21 mouse cellular contexts compared by ENCODE assay signal in genomic region chr8:81792649-81793048, GRCm38 (mm10).
DNase-seq lines count a peak whose midpoint lies in the region; ATAC-seq and TF ChIP-seq lines count a peak whose summit lies in the region.
"Had no signal": no experiment of that assay in that cellular context is flagged by ENCODE, and none has a peak within 500 bp of the region (broad histone marks: within the 10 kb centered on the region; RNA-seq: fewer than 3 reads in every experiment).

No protein-coding gene starts in this region.

- H3K4me1 ChIP-seq in hindbrain, embryonic 12.5 days, result no peaks in the 10 kb centered on the region
- no peaks in the 10 kb centered on the region for H3K4me1 ChIP-seq in hindbrain, embryonic 14.5 days (replicated peaks; ENCODE audit: control insufficient read depth, insufficient read depth, low read length)
- H3K4me1 ChIP-seq in CH12.LX (ENCODE audit: control insufficient read depth in 1 of 2, insufficient read depth in 2 of 2), result peaks cover 8 to 36% of the 10 kb centered on the region in 2 experiments; a peak in 3 of 4 replicates
- H3K4me1 ChIP-seq: embryonic facial prominence, embryonic 10.5 days; embryonic facial prominence, embryonic 12.5 days had no signal

- H3K27me3 ChIP-seq in hindbrain, embryonic 12.5 days, result no peaks in the 10 kb centered on the region
- no peaks in the 10 kb centered on the region for H3K27me3 ChIP-seq in hindbrain, embryonic 14.5 days (ENCODE audit: control insufficient read depth, insufficient read depth, low read length)
- H3K27me3 ChIP-seq in CH12.LX (replicated peaks), result no peaks in the 10 kb centered on the region
- H3K27me3 ChIP-seq: embryonic facial prominence, embryonic 12.5 days; Patski had no signal

- H3K4me3 ChIP-seq in hindbrain, embryonic 12.5 days, result no peak overlapping the region
- no peak overlapping the region for H3K4me3 ChIP-seq in hindbrain, embryonic 14.5 days (replicated peaks; ENCODE audit: low read length)
- H3K4me3 ChIP-seq in CH12.LX (replicated peaks in 1 of 3; ENCODE audit: low read depth in 2 of 3, low read length in 2 of 3, poor library complexity in 1 of 3), result no peak overlapping the region
- H3K4me3 ChIP-seq: embryonic facial prominence, embryonic 10.5 days; embryonic facial prominence, embryonic 12.5 days had no signal

- no peaks in the 10 kb centered on the region for H3K79me2 ChIP-seq in CH12.LX (replicated peaks; ENCODE audit: control insufficient read depth, extremely low read depth, insufficient read depth, poor library complexity, severe bottlenecking)

- no peak for TF ChIP-seq CTCF in CH12.LX (conservative IDR thresholded peaks at IDR 0.05 in 1 of 2, IDR thresholded peaks at IDR 0.05 in 1 of 2; ENCODE audit: low read depth in 2 of 2, low read length in 2 of 2)

- H3K9ac ChIP-seq in hindbrain, embryonic 12.5 days, result no peak overlapping the region
- H3K9ac ChIP-seq in hindbrain, embryonic 14.5 days, result no peak overlapping the region
- no peak overlapping the region for H3K9ac ChIP-seq in CH12.LX (ENCODE audit: insufficient read depth, low read depth)
- H3K9ac ChIP-seq: embryonic facial prominence, embryonic 12.5 days had no signal

- no peak for ATAC-seq in hindbrain, embryonic 12.5 days (ENCODE audit: low FRiP score)
- ATAC-seq in hindbrain, embryonic 14.5 days (ENCODE audit: low FRiP score), result no peak
- ATAC-seq in inflammation-experienced regulatory T-cells, adult 6 months, result peak; percentile 15
- ATAC-seq: activated CD4-positive, CD25-positive, alpha-beta regulatory T cell, adult 4 months; forebrain, embryonic 14.5 days; forebrain, embryonic 16.5 days; Patski had no signal

- in situ Hi-C loops in CH12.LX (cut with MboI; ENCODE audit: low pct_ligation_motif_present, low pct_unique_long_range_greater_than_20kb, low sequenced_read_pairs), result no loop called here

- 0 out of 2 replicates have a peak overlapping the region, but pooled peaks have one; percentile 7 for H3K27ac ChIP-seq in hindbrain, embryonic 12.5 days
- no peak overlapping the region for H3K27ac ChIP-seq in hindbrain, embryonic 14.5 days
- H3K27ac ChIP-seq in CH12.LX (ENCODE audit: insufficient read depth, low read depth), result peak overlapping the region; percentile 49
- H3K27ac ChIP-seq: embryonic facial prominence, embryonic 10.5 days; embryonic facial prominence, embryonic 12.5 days had no signal

- no peaks in the 10 kb centered on the region for H3K9me3 ChIP-seq in hindbrain, embryonic 12.5 days (replicated peaks)
- no peaks in the 10 kb centered on the region for H3K9me3 ChIP-seq in hindbrain, embryonic 14.5 days (ENCODE audit: control insufficient read depth, low read length)
- no peaks in the 10 kb centered on the region for H3K9me3 ChIP-seq in CH12.LX (replicated peaks; ENCODE audit: low read length)
- H3K9me3 ChIP-seq: embryonic facial prominence, embryonic 10.5 days; embryonic facial prominence, embryonic 12.5 days had no signal

- no peaks in the 10 kb centered on the region for H3K36me3 ChIP-seq in hindbrain, embryonic 12.5 days
- H3K36me3 ChIP-seq in hindbrain, embryonic 14.5 days (replicated peaks; ENCODE audit: control insufficient read depth, insufficient read depth), result no peaks in the 10 kb centered on the region
- no peaks in the 10 kb centered on the region for H3K36me3 ChIP-seq in CH12.LX (replicated peaks in 1 of 2; ENCODE audit: control insufficient read depth in 1 of 2, insufficient read depth in 1 of 2, low read length in 1 of 2)
- H3K36me3 ChIP-seq: embryonic facial prominence, embryonic 10.5 days; embryonic facial prominence, embryonic 12.5 days had no signal

- TF ChIP-seq POLR2A in CH12.LX (IDR thresholded peaks at IDR 0.05; ENCODE audit: low read depth, low read length), result no peak

- DNase-seq in hindbrain, embryonic 14.5 days (ENCODE audit: low spot score), result no peak
- peak; percentile 84 for DNase-seq in CH12.LX (ENCODE audit: extremely low read depth)
- DNase-seq in kidney, adult 9 months, result no peak
- no peak for DNase-seq in spleen, postnatal 10 days (ENCODE audit: low spot score in 2 of 2)
- no peak for DNase-seq in kidney, postnatal 10 days
- DNase-seq: adrenal gland, adult 8-10 months; adrenal gland, postnatal 14 days; adrenal gland, postnatal 36 days; cerebellum, adult 11-12 months; cerebellum, adult 2 months; cerebellum, adult 9-10 months; cerebellum, postnatal 10 days; cerebellum, postnatal 25 days had no signal

- peak; percentile 94 for TF ChIP-seq EP300 in CH12.LX (IDR thresholded peaks at IDR 0.05; ENCODE audit: low read length)

- dilution Hi-C loops in CH12.LX (cut with MboI; ENCODE audit: extremely low pct_ligation_motif_present, extremely low pct_unique_long_range_greater_than_20kb, low sequenced_read_pairs), result no loop called here

- no peak; the same call in 1 of the 2 replicates for TF ChIP-seq RAD21 in CH12.LX (IDR thresholded peaks at IDR 0.05; ENCODE audit: low read depth, low read length)

- no peak overlapping the region for H3K4me2 ChIP-seq in hindbrain, embryonic 12.5 days (replicated peaks)
- H3K4me2 ChIP-seq in hindbrain, embryonic 14.5 days (replicated peaks), result no peak overlapping the region
- H3K4me2 ChIP-seq in CH12.LX (ENCODE audit: insufficient read depth, low read depth, poor library complexity, severe bottlenecking), result peak overlapping the region; percentile 46
- H3K4me2 ChIP-seq: embryonic facial prominence, embryonic 12.5 days had no signal

- 76% methylated on average over 5 of the region's 5 CpGs for WGBS in hindbrain, embryonic 12.5 days
- WGBS in hindbrain, embryonic 14.5 days, result 60% methylated on average over 5 of the region's 5 CpGs

TF ChIP-seq in CH12.LX, 34 proteins besides CTCF, POLR2A, EP300 and RAD21:
- TF ChIP-seq ZKSCAN1 (IDR thresholded peaks at IDR 0.05; ENCODE audit: borderline replicate concordance, low read depth, low read length) (no peak), ZC3H11A (IDR thresholded peaks at IDR 0.05; ENCODE audit: low read depth, low read length) (no peak), MYC (IDR thresholded peaks at IDR 0.05; ENCODE audit: low read depth, low read length) (peak; percentile 53; the same call in 1 of the 2 replicates), NELFE (IDR thresholded peaks at IDR 0.05; ENCODE audit: low read depth, low read length) (no peak), ETS1 (conservative IDR thresholded peaks at IDR 0.05; ENCODE audit: low read depth, low read length) (peak; percentile 87), TCF12 (IDR thresholded peaks at IDR 0.05; ENCODE audit: low read depth, low read length) (peak; percentile 62; the same call in 1 of the 2 replicates), ELF1 (IDR thresholded peaks at IDR 0.05; ENCODE audit: low read depth, low read length) (no peak), MAFK (IDR thresholded peaks at IDR 0.05; ENCODE audit: insufficient replicate concordance, low read length) (0 out of 2 replicates have a peak, but pooled peaks have one; percentile 33), PAX5 (IDR thresholded peaks at IDR 0.05; ENCODE audit: low read length) (no peak), BHLHE40 (IDR thresholded peaks at IDR 0.05; ENCODE audit: low read depth, low read length) (peak; percentile 93), TBP (conservative IDR thresholded peaks at IDR 0.05; ENCODE audit: low read depth, low read length) (0 out of 2 replicates have a peak, but pooled peaks have one; percentile 21), ZMIZ1 (IDR thresholded peaks at IDR 0.05; ENCODE audit: low read depth, low read length) (no peak), JUND (conservative IDR thresholded peaks at IDR 0.05; ENCODE audit: low read depth, low read length) (peak; percentile 87), IRF4 (IDR thresholded peaks at IDR 0.05; ENCODE audit: low read depth, low read length) (peak; percentile 94), NRF1 (IDR thresholded peaks at IDR 0.05; ENCODE audit: low read depth, low read length) (no peak), MAX (IDR thresholded peaks at IDR 0.05; ENCODE audit: low read length) (no peak), USF2 (conservative IDR thresholded peaks at IDR 0.05; ENCODE audit: low read depth, low read length) (no peak), MEF2A (IDR thresholded peaks at IDR 0.05; ENCODE audit: borderline replicate concordance, low read depth, low read length) (peak; percentile 85), MXI1 (IDR thresholded peaks at IDR 0.05; ENCODE audit: low read depth, low read length) (no peak), JUN (IDR thresholded peaks at IDR 0.05; ENCODE audit: insufficient read depth, low read depth, low read length) (peak; percentile 66), E2F4 (IDR thresholded peaks at IDR 0.05; ENCODE audit: insufficient replicate concordance, low read depth, low read length) (no peak)
